Mouse (Mus musculus) small intestine, adult 2 months (tissue): Measurements from ENCODE around the gene Phactr2.

Experiments used
- CTCF ChIP-seq: fragments of 200-500 bp; IDR thresholded peaks from 2 replicates; pipeline ENCODE4 v1.5.1; 2012; ENCODE audit warnings: low read depth, mild to moderate bottlenecking, control low read depth, inconsistent platforms, low read length, moderate library complexity, mixed read lengths; ENCODE audit not compliant: insufficient replicate concordance, insufficient read length; ENCODE audit errors: extremely low read depth
- POLR2A ChIP-seq: fragments of 200-500 bp; IDR thresholded peaks from 2 replicates; pipeline ENCODE4 v1.6.1; 2012; ENCODE audit warnings: low read depth, mild to moderate bottlenecking, control low read depth, inconsistent platforms, low read length, moderate library complexity

GRCm38 (mm10) chr10:13427599-13427998, 46.6 kb downstream of the Phactr2 start:
- TF ChIP-seq CTCF (no peak), POLR2A (no peak)
